18 mouse cellular contexts compared by ENCODE assay signal in genomic region chr17:56587773-56588172, GRCm38 (mm10). TPM values are rescaled to one million over a fixed set of nuclear protein-coding genes. Genes with fewer than 3 reads are reported as not detected.
A peak's percentile ranks its signal among the peaks of the same experiment; 100 is the strongest.
DNase-seq lines count a peak whose midpoint lies in the region; ATAC-seq lines count a peak whose summit lies in the region.
"Had no signal": no experiment of that assay in that cellular context is flagged by ENCODE, and none has a peak within 500 bp of the region (broad histone marks: within the 10 kb centered on the region; RNA-seq: fewer than 3 reads in every experiment).

No protein-coding gene starts in this region.

- no peak for ATAC-seq in heart, embryonic 11.5 days (replicated peaks; ENCODE audit: insufficient number of reproducible peaks, low FRiP score, low TSS enrichment)
- ATAC-seq in liver, embryonic 11.5 days (replicated peaks; ENCODE audit: low FRiP score) = no peak
- no peak for ATAC-seq in embryonic facial prominence, embryonic 13.5 days (ENCODE audit: insufficient number of reproducible peaks, insufficient read depth, low FRiP score, low TSS enrichment, low read depth)
- ATAC-seq in limb, embryonic 15.5 days (ENCODE audit: insufficient number of reproducible peaks, low FRiP score, low TSS enrichment, low read depth) = no peak
- ATAC-seq: activated CD4-positive, CD25-positive, alpha-beta regulatory T cell, adult 4 months had no signal

- H3K9me3 ChIP-seq in heart, embryonic 11.5 days (replicated peaks; ENCODE audit: control insufficient read depth, low read length) = no peaks in the 10 kb centered on the region
- H3K9me3 ChIP-seq in liver, embryonic 11.5 days (ENCODE audit: control insufficient read depth, low read length) = no peaks in the 10 kb centered on the region
- H3K9me3 ChIP-seq in embryonic facial prominence, embryonic 13.5 days = no peaks in the 10 kb centered on the region
- no peaks in the 10 kb centered on the region for H3K9me3 ChIP-seq in limb, embryonic 15.5 days

- 91% methylated on average over 1 of the region's 1 CpGs for WGBS in heart, embryonic 11.5 days (ENCODE audit: insufficient replicate concordance)
- WGBS in liver, embryonic 11.5 days = 86% methylated on average over 1 of the region's 1 CpGs
- 80% methylated on average over 1 of the region's 1 CpGs for WGBS in embryonic facial prominence, embryonic 13.5 days
- WGBS in limb, embryonic 15.5 days = 78% methylated on average over 1 of the region's 1 CpGs

- H3K4me1 ChIP-seq in heart, embryonic 11.5 days (ENCODE audit: control insufficient read depth, insufficient read depth, low read length) = peaks cover 19% of the 10 kb centered on the region
- H3K4me1 ChIP-seq in liver, embryonic 11.5 days (replicated peaks; ENCODE audit: control insufficient read depth, insufficient read depth, low read length) = peaks cover 21% of the 10 kb centered on the region
- peaks cover 39% of the 10 kb centered on the region for H3K4me1 ChIP-seq in embryonic facial prominence, embryonic 13.5 days
- H3K4me1 ChIP-seq in limb, embryonic 15.5 days = peaks cover 38% of the 10 kb centered on the region

- no peak overlapping the region for H3K4me3 ChIP-seq in heart, embryonic 11.5 days (ENCODE audit: low read depth, low read length)
- no peak overlapping the region for H3K4me3 ChIP-seq in liver, embryonic 11.5 days (ENCODE audit: low read depth, low read length)
- H3K4me3 ChIP-seq in embryonic facial prominence, embryonic 13.5 days = 0 out of 2 replicates have a peak overlapping the region, but pooled peaks have one; percentile 3
- H3K4me3 ChIP-seq in limb, embryonic 15.5 days = no peak overlapping the region

- H3K27me3 ChIP-seq in heart, embryonic 11.5 days (ENCODE audit: control insufficient read depth, insufficient read depth, low read length) = no peaks in the 10 kb centered on the region
- no peaks in the 10 kb centered on the region for H3K27me3 ChIP-seq in liver, embryonic 11.5 days (replicated peaks; ENCODE audit: control insufficient read depth, insufficient read depth, low read length)
- H3K27me3 ChIP-seq in embryonic facial prominence, embryonic 13.5 days = no peaks in the 10 kb centered on the region
- no peaks in the 10 kb centered on the region for H3K27me3 ChIP-seq in limb, embryonic 15.5 days

- DNase-seq in heart, adult 18-20 months = no peak
- no peak for DNase-seq in liver, embryonic 11.5 days (ENCODE audit: low spot score)
- no peak for DNase-seq in liver
- no peak for DNase-seq in thymus, postnatal 10 days (ENCODE audit: low spot score in 2 of 2)
- DNase-seq in layer of hippocampus, postnatal 10 days (ENCODE audit: low spot score in 2 of 2) = no peak
- DNase-seq: cerebellum, adult 11 months; gastrocnemius, postnatal 25 days; kidney, postnatal 10 days; lung, postnatal 4 days; retina, postnatal 1 day; spleen, adult 18-20 months had no signal

- 0 out of 2 replicates have a peak overlapping the region, but pooled peaks have one; percentile 24 for H3K9ac ChIP-seq in heart, embryonic 11.5 days (ENCODE audit: low read depth, low read length)
- H3K9ac ChIP-seq in liver, embryonic 11.5 days (ENCODE audit: low read depth, low read length) = peak overlapping the region; percentile 43
- peak overlapping the region; percentile 60; the same call in 1 of the 2 replicates for H3K9ac ChIP-seq in embryonic facial prominence, embryonic 13.5 days
- H3K9ac ChIP-seq in limb, embryonic 15.5 days = no peak overlapping the region

- peaks cover 33% of the 10 kb centered on the region for H3K36me3 ChIP-seq in heart, embryonic 11.5 days (ENCODE audit: control insufficient read depth, insufficient read depth, low read length)
- H3K36me3 ChIP-seq in liver, embryonic 11.5 days (ENCODE audit: control insufficient read depth, insufficient read depth, low read length) = peaks cover 46% of the 10 kb centered on the region
- peaks cover 69% of the 10 kb centered on the region for H3K36me3 ChIP-seq in embryonic facial prominence, embryonic 13.5 days
- peaks cover 62% of the 10 kb centered on the region for H3K36me3 ChIP-seq in limb, embryonic 15.5 days

- H3K4me2 ChIP-seq in heart, embryonic 11.5 days = no peak overlapping the region
- no peak overlapping the region; the same call in 1 of the 2 replicates for H3K4me2 ChIP-seq in liver, embryonic 11.5 days
- H3K4me2 ChIP-seq in embryonic facial prominence, embryonic 13.5 days = peak overlapping the region; percentile 34; the same call in 1 of the 2 replicates
- H3K4me2 ChIP-seq in limb, embryonic 15.5 days = 0 out of 2 replicates have a peak overlapping the region, but pooled peaks have one; percentile 5

- H3K27ac ChIP-seq in heart, embryonic 11.5 days (ENCODE audit: low read depth, low read length) = no peak overlapping the region
- H3K27ac ChIP-seq in liver, embryonic 11.5 days (ENCODE audit: low read depth, low read length) = no peak overlapping the region
- H3K27ac ChIP-seq in embryonic facial prominence, embryonic 13.5 days = no peak overlapping the region
- H3K27ac ChIP-seq in limb, embryonic 15.5 days = no peak overlapping the region
- H3K27ac ChIP-seq: stomach, postnatal 0 days had no signal

RNA-seq across cellular contexts. Expression of gene Safb, which starts 3.1 kb away (rescaled TPM):
- 65.9 and 77.3 TPM in 2 replicates for polyA plus RNA-seq in heart, embryonic 11.5 days (2014; fragmentation: Nextera tagmentation; extraction: Ambion mirVana)
- total RNA-seq in heart, adult 18-20 months (2021) = 10 to 100 TPM; 59.6 to 68.5 TPM
- 93.1 and 96.5 TPM in 2 replicates for polyA plus RNA-seq in liver, embryonic 11.5 days (2014; fragmentation: Nextera tagmentation; extraction: Ambion mirVana)
- polyA plus RNA-seq in embryonic facial prominence, embryonic 13.5 days (2015; fragmentation: Nextera tagmentation; extraction: Ambion mirVana) = 119 and 132 TPM in 2 replicates
- polyA plus RNA-seq in limb, embryonic 15.5 days (2015; fragmentation: Nextera tagmentation; extraction: Ambion mirVana) = 80.6 and 94.2 TPM in 2 replicates
- total RNA-seq in layer of hippocampus, postnatal 10 days (2021) = 100 to 1,000 TPM; 147 to 185 TPM

RNA-seq across cellular contexts. Expression of gene Safb2, which starts 3.4 kb away (rescaled TPM):
- polyA plus RNA-seq in heart, embryonic 11.5 days (2014; fragmentation: Nextera tagmentation; extraction: Ambion mirVana) = 47.7 and 48.0 TPM in 2 replicates
- total RNA-seq in heart, adult 18-20 months (2021) = 10 to 100 TPM; 36.0 to 41.9 TPM
- polyA plus RNA-seq in liver, embryonic 11.5 days (2014; fragmentation: Nextera tagmentation; extraction: Ambion mirVana) = 64.5 and 75.5 TPM in 2 replicates
- polyA plus RNA-seq in embryonic facial prominence, embryonic 13.5 days (2015; fragmentation: Nextera tagmentation; extraction: Ambion mirVana) = 97.6 and 103 TPM in 2 replicates
- 74.5 and 75.6 TPM in 2 replicates for polyA plus RNA-seq in limb, embryonic 15.5 days (2015; fragmentation: Nextera tagmentation; extraction: Ambion mirVana)
- 100 to 1,000 TPM; 122 to 141 TPM for total RNA-seq in layer of hippocampus, postnatal 10 days (2021)

RNA-seq across cellular contexts. Expression of gene 2410015M20Rik, which starts 21.8 kb away (rescaled TPM):
- polyA plus RNA-seq in heart, embryonic 11.5 days (2014; fragmentation: Nextera tagmentation; extraction: Ambion mirVana) = 284 and 290 TPM in 2 replicates
- total RNA-seq in heart, adult 18-20 months (2021) = 100 to 1,000 TPM; 341 TPM
- polyA plus RNA-seq in liver, embryonic 11.5 days (2014; fragmentation: Nextera tagmentation; extraction: Ambion mirVana) = 236 and 248 TPM in 2 replicates
- 254 and 258 TPM in 2 replicates for polyA plus RNA-seq in embryonic facial prominence, embryonic 13.5 days (2015; fragmentation: Nextera tagmentation; extraction: Ambion mirVana)
- 257 and 269 TPM in 2 replicates for polyA plus RNA-seq in limb, embryonic 15.5 days (2015; fragmentation: Nextera tagmentation; extraction: Ambion mirVana)
- total RNA-seq in layer of hippocampus, postnatal 10 days (2021) = 100 to 1,000 TPM; 137 to 175 TPM

RNA-seq across cellular contexts. Expression of gene Rpl36, which starts 25.4 kb away (rescaled TPM):
- 1,303 and 1,414 TPM in 2 replicates for polyA plus RNA-seq in heart, embryonic 11.5 days (2014; fragmentation: Nextera tagmentation; extraction: Ambion mirVana)
- total RNA-seq in heart, adult 18-20 months (2021) = 100 to 1,000 TPM; 760 to 782 TPM
- 2,108 and 2,211 TPM in 2 replicates for polyA plus RNA-seq in liver, embryonic 11.5 days (2014; fragmentation: Nextera tagmentation; extraction: Ambion mirVana)
- 1,916 and 1,978 TPM in 2 replicates for polyA plus RNA-seq in embryonic facial prominence, embryonic 13.5 days (2015; fragmentation: Nextera tagmentation; extraction: Ambion mirVana)
- polyA plus RNA-seq in limb, embryonic 15.5 days (2015; fragmentation: Nextera tagmentation; extraction: Ambion mirVana) = 1,472 and 1,900 TPM in 2 replicates
- 100 to 1,000 TPM; 454 to 456 TPM for total RNA-seq in layer of hippocampus, postnatal 10 days (2021)

RNA-seq across cellular contexts. Expression of gene Gm20219, which starts 33.6 kb away (rescaled TPM):
- polyA plus RNA-seq in heart, embryonic 11.5 days (2014; fragmentation: Nextera tagmentation; extraction: Ambion mirVana) = 0.28 and 0.62 TPM in 2 replicates
- under 1 TPM; 0.20 to 0.23 TPM for total RNA-seq in heart, adult 18-20 months (2021)
- polyA plus RNA-seq in liver, embryonic 11.5 days (2014; fragmentation: Nextera tagmentation; extraction: Ambion mirVana) = 0.44 and 0.70 TPM in 2 replicates
- polyA plus RNA-seq in embryonic facial prominence, embryonic 13.5 days (2015; fragmentation: Nextera tagmentation; extraction: Ambion mirVana) = 3.9 and 5.4 TPM in 2 replicates
- polyA plus RNA-seq in limb, embryonic 15.5 days (2015; fragmentation: Nextera tagmentation; extraction: Ambion mirVana) = 16.2 and 16.6 TPM in 2 replicates
- 1 to 10 TPM; 1.5 to 1.7 TPM for total RNA-seq in layer of hippocampus, postnatal 10 days (2021)
- total RNA-seq: common myeloid progenitor, adult 5-6 weeks; liver, adult 2 months had no signal

Comparison
In these comparisons a context has a peak if more than half of its experiments do, and no peak if none do; other contexts are left out.
1. H3K4me2 ChIP-seq: peak in embryonic facial prominence, embryonic 13.5 days (single experiment) and limb, embryonic 15.5 days (single experiment); none in heart, embryonic 11.5 days (single experiment) and liver, embryonic 11.5 days (single experiment).